Mouse (Mus musculus): ENCODE measurements around the gene Dpf3. TPM values are rescaled to one million over a fixed set of nuclear protein-coding genes. Genes with fewer than 3 reads are reported as not detected.

Dpf3 gene
- total and polyA plus RNA-seq, 2 experiments from 2014 or later = 8.1 to 15.3 TPM

- ATAC-seq (no peak), DNase-seq (no peak)
- H3K9ac ChIP-seq = no peak overlapping the region
- H3K27me3 ChIP-seq (ENCODE audit: insufficient read depth, low read length) = no peaks in the 10 kb centered on the region
- no peaks in the 10 kb centered on the region for H3K4me1 ChIP-seq (ENCODE audit: insufficient read depth)
- H3K27ac ChIP-seq (ENCODE audit: low read depth, low read length) = no peak overlapping the region
- no peak overlapping the region for H3K4me2 ChIP-seq (ENCODE audit: low read depth)
- H3K9me3 ChIP-seq (ENCODE audit: low read length) = no peaks in the 10 kb centered on the region
- no peaks in the 10 kb centered on the region for H3K36me3 ChIP-seq (ENCODE audit: insufficient read depth)
- no peak overlapping the region for H3K4me3 ChIP-seq (ENCODE audit: low read depth, low read length)
- WGBS = 95% methylated on average over 4 of the region's 4 CpGs
- TF ChIP-seq CTCF (IDR thresholded peaks at IDR 0.05; ENCODE audit: low read depth) = no peak
These were observed 54.1 kb downstream of the Dpf3 start for GRCm38 (mm10) chr12:83433436-83433835.

GRCm38 (mm10) chr12:83430207-83430606, 57.3 kb downstream of the Dpf3 start:
- H3K4me1 ChIP-seq (ENCODE audit: insufficient read depth) = no peaks in the 10 kb centered on the region
- H3K9me3 ChIP-seq (ENCODE audit: low read length) = no peaks in the 10 kb centered on the region
- H3K27me3 ChIP-seq (ENCODE audit: insufficient read depth, low read length) = no peaks in the 10 kb centered on the region
- no peak for TF ChIP-seq CTCF (IDR thresholded peaks at IDR 0.05; ENCODE audit: low read depth)
- no peak overlapping the region for H3K9ac ChIP-seq
- no peaks in the 10 kb centered on the region for H3K36me3 ChIP-seq (ENCODE audit: insufficient read depth)
- DNase-seq = no peak
- no peak overlapping the region for H3K4me2 ChIP-seq (ENCODE audit: low read depth)
- H3K27ac ChIP-seq (ENCODE audit: low read depth, low read length) = no peak overlapping the region
- no peak overlapping the region for H3K4me3 ChIP-seq (ENCODE audit: low read depth, low read length)
- ATAC-seq = no peak
- WGBS = 93% methylated on average over 5 of the region's 5 CpGs

DNA sequence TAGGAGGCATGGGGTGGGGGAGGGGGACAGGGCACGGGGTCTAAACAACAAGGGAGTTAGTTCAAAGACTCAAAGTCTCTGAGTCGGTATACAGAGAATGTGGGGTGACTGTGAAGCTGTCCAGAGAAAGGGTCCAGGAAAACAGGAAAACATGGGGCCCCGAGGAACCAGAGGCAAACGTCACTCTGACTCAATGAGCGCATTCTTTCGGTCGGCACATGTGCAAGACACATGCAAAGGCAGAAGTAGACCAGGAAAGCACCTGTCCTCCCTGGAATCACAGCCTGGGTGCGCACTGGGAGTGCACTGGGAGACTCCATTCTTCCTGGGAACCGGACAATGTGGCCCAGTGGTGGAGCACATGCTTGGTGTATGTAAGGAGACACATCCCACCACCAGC, 59.5 kb downstream of the Dpf3 start:
- ATAC-seq (no peak), DNase-seq (no peak)
- no peaks in the 10 kb centered on the region for H3K9me3 ChIP-seq (ENCODE audit: low read length)
- H3K4me2 ChIP-seq (ENCODE audit: low read depth) = no peak overlapping the region
- H3K36me3 ChIP-seq (ENCODE audit: insufficient read depth) = no peaks in the 10 kb centered on the region
- no peak for TF ChIP-seq CTCF (IDR thresholded peaks at IDR 0.05; ENCODE audit: low read depth)
- H3K27ac ChIP-seq (ENCODE audit: low read depth, low read length) = no peak overlapping the region
- peaks cover 3% of the 10 kb centered on the region; the same call in 1 of the 2 replicates for H3K4me1 ChIP-seq (ENCODE audit: insufficient read depth)
- no peak overlapping the region for H3K4me3 ChIP-seq (ENCODE audit: low read depth, low read length)
- no peak overlapping the region for H3K9ac ChIP-seq
- no peaks in the 10 kb centered on the region for H3K27me3 ChIP-seq (ENCODE audit: insufficient read depth, low read length)
- WGBS = 57% methylated on average over 9 of the region's 9 CpGs

- DNase-seq (no peak), ATAC-seq (no peak)
These were observed 59.9 kb downstream of the Dpf3 start for GRCm38 (mm10) chr12:83427601-83428000.

GRCm38 (mm10) chr12:83426326-83426725, 61.2 kb downstream of the Dpf3 start:
- H3K4me2 ChIP-seq (ENCODE audit: low read depth) = no peak overlapping the region
- no peaks in the 10 kb centered on the region for H3K9me3 ChIP-seq (ENCODE audit: low read length)
- no peak overlapping the region for H3K9ac ChIP-seq
- H3K4me1 ChIP-seq (ENCODE audit: insufficient read depth) = peaks cover 3% of the 10 kb centered on the region; the same call in 1 of the 2 replicates
- no peak overlapping the region for H3K27ac ChIP-seq (ENCODE audit: low read depth, low read length)
- H3K4me3 ChIP-seq (ENCODE audit: low read depth, low read length) = no peak overlapping the region
- DNase-seq = no peak
- no peaks in the 10 kb centered on the region for H3K36me3 ChIP-seq (ENCODE audit: insufficient read depth)
- WGBS = 70% methylated on average over 5 of the region's 5 CpGs
- no peak for TF ChIP-seq CTCF (IDR thresholded peaks at IDR 0.05; ENCODE audit: low read depth)
- H3K27me3 ChIP-seq (ENCODE audit: insufficient read depth, low read length) = no peaks in the 10 kb centered on the region
- ATAC-seq = no peak

More at GRCm38 (mm10) chr12:83427601-83428000, 59.9 kb downstream of the Dpf3 start:
- no peak for TF ChIP-seq CTCF (IDR thresholded peaks at IDR 0.05; ENCODE audit: low read depth)
- no peak overlapping the region for H3K9ac ChIP-seq
- H3K9me3 ChIP-seq (ENCODE audit: low read length) = no peaks in the 10 kb centered on the region
- no peak overlapping the region for H3K4me2 ChIP-seq (ENCODE audit: low read depth)
- peaks cover 3% of the 10 kb centered on the region; the same call in 1 of the 2 replicates for H3K4me1 ChIP-seq (ENCODE audit: insufficient read depth)
- no peak overlapping the region for H3K27ac ChIP-seq (ENCODE audit: low read depth, low read length)
- no peaks in the 10 kb centered on the region for H3K27me3 ChIP-seq (ENCODE audit: insufficient read depth, low read length)
- WGBS = 69% methylated on average over 4 of the region's 4 CpGs
- no peak overlapping the region for H3K4me3 ChIP-seq (ENCODE audit: low read depth, low read length)
- no peaks in the 10 kb centered on the region for H3K36me3 ChIP-seq (ENCODE audit: insufficient read depth)

- Histone ChIP-seq H3K4me1 (ENCODE audit: insufficient read depth) (peaks cover 3% of the 10 kb centered on the region; the same call in 1 of the 2 replicates), H3K4me2 (ENCODE audit: low read depth) (no peak overlapping the region), H3K4me3 (ENCODE audit: low read depth, low read length) (no peak overlapping the region), H3K36me3 (ENCODE audit: insufficient read depth) (no peaks in the 10 kb centered on the region), H3K9ac (no peak overlapping the region), H3K9me3 (ENCODE audit: low read length) (no peaks in the 10 kb centered on the region), H3K27ac (ENCODE audit: low read depth, low read length) (no peak overlapping the region), H3K27me3 (ENCODE audit: insufficient read depth, low read length) (no peaks in the 10 kb centered on the region)
- 80% methylated on average over 7 of the region's 7 CpGs for WGBS
- ATAC-seq = no peak
- DNase-seq = no peak
- no peak for TF ChIP-seq CTCF (IDR thresholded peaks at IDR 0.05; ENCODE audit: low read depth)
These were observed 61.8 kb downstream of the Dpf3 start for GRCm38 (mm10) chr12:83425736-83426135.

GRCm38 (mm10) chr12:83424720-83425444, 62.6 kb downstream of the Dpf3 start:
- Histone ChIP-seq H3K27ac (ENCODE audit: low read depth, low read length) (no peak overlapping the region), H3K4me1 (ENCODE audit: insufficient read depth) (peaks cover 3% of the 10 kb centered on the region; the same call in 1 of the 2 replicates), H3K4me2 (ENCODE audit: low read depth) (no peak overlapping the region), H3K9ac (no peak overlapping the region), H3K27me3 (ENCODE audit: insufficient read depth, low read length) (no peaks in the 10 kb centered on the region), H3K36me3 (ENCODE audit: insufficient read depth) (no peaks in the 10 kb centered on the region), H3K4me3 (ENCODE audit: low read depth, low read length) (no peak overlapping the region), H3K9me3 (ENCODE audit: low read length) (no peaks in the 10 kb centered on the region)
- TF ChIP-seq CTCF (IDR thresholded peaks at IDR 0.05; ENCODE audit: low read depth) = no peak
- peak; percentile 44 for DNase-seq
- 55% methylated on average over 11 of the region's 11 CpGs for WGBS
- no peak for ATAC-seq
